Comparison of ENCODE assay signal across 25 mouse cellular contexts in the genomic region with DNA sequence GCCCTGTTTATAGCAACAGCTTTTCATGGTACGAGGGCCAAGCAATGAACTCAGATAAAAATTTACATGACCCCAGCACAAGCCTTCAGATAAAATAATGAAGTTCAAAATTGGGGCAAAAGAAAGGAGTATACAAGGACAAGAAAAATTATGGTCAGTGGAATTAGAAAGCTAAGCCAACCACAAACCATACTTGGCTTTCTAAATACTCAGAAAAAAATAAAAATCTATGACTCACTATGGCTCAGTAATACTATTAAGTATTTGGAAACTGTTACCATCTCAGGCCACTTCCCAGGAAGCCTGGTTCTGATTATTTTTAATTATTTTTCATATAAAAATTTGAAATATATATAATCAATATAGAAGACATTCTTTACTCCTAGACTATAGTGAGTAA. TPM values are rescaled to one million over a fixed set of nuclear protein-coding genes. Genes with fewer than 3 reads are reported as not detected.
A peak's percentile ranks its signal among the peaks of the same experiment; 100 is the strongest.
DNase-seq lines count a peak whose midpoint lies in the region; ATAC-seq and TF ChIP-seq lines count a peak whose summit lies in the region.
"Had no signal": no experiment of that assay in that cellular context is flagged by ENCODE, and none has a peak within 500 bp of the region (broad histone marks: within the 10 kb centered on the region; RNA-seq: fewer than 3 reads in every experiment).

No protein-coding gene starts in this region.

- peaks cover 5% of the 10 kb centered on the region; the same call in 1 of the 2 replicates for H3K27me3 ChIP-seq in liver, embryonic 13.5 days
- no peaks in the 10 kb centered on the region for H3K27me3 ChIP-seq in liver, postnatal 0 days (ENCODE audit: insufficient read depth, low read length)
- H3K27me3 ChIP-seq: embryonic facial prominence, embryonic 15.5 days; heart, embryonic 15.5 days; hindbrain, embryonic 13.5 days; limb, embryonic 12.5 days; neural tube, embryonic 15.5 days had no signal

- H3K9me3 ChIP-seq in liver, embryonic 13.5 days (replicated peaks): no peaks in the 10 kb centered on the region
- no peaks in the 10 kb centered on the region for H3K9me3 ChIP-seq in liver, postnatal 0 days (ENCODE audit: low read length)
- H3K9me3 ChIP-seq: embryonic facial prominence, embryonic 15.5 days; heart, embryonic 15.5 days; hindbrain, embryonic 13.5 days; limb, embryonic 12.5 days; neural tube, embryonic 15.5 days had no signal

- H3K4me2 ChIP-seq in liver, embryonic 13.5 days: no peak overlapping the region
- no peak overlapping the region for H3K4me2 ChIP-seq in liver, postnatal 0 days (ENCODE audit: low read depth, low read length)
- H3K4me2 ChIP-seq: heart, embryonic 15.5 days; hindbrain, embryonic 13.5 days; limb, embryonic 12.5 days; midbrain, embryonic 11.5 days had no signal

- no peak for TF ChIP-seq EP300 in liver, postnatal 0 days (IDR thresholded peaks at IDR 0.05; ENCODE audit: low read depth)

- no peak for TF ChIP-seq CTCF in liver, postnatal 0 days (IDR thresholded peaks at IDR 0.05; ENCODE audit: low read depth)

- no peak for ATAC-seq in liver, embryonic 13.5 days (ENCODE audit: low read depth)
- ATAC-seq in liver, postnatal 0 days: no peak
- ATAC-seq: forebrain, postnatal 0 days had no signal

- 59% methylated on average over 1 of the region's 1 CpGs for WGBS in liver, embryonic 13.5 days (ENCODE audit: insufficient replicate concordance)
- 68% methylated on average over 1 of the region's 1 CpGs for WGBS in liver, postnatal 0 days (ENCODE audit: insufficient replicate concordance)

- peak overlapping the region; percentile 81 for H3K27ac ChIP-seq in liver, embryonic 13.5 days
- H3K27ac ChIP-seq in liver, postnatal 0 days (ENCODE audit: low read depth): no peak overlapping the region
- H3K27ac ChIP-seq: embryonic facial prominence, embryonic 15.5 days; hindbrain, embryonic 13.5 days; neural tube, embryonic 15.5 days had no signal

- no peak for DNase-seq in liver, embryonic 13.5 days
- no peak for DNase-seq in liver, postnatal 0 days
- peak; percentile 73 for DNase-seq in NIH3T3 (ENCODE audit: low read depth)
- peak; percentile 46 for DNase-seq in fibroblast of lung, adult 2 months (ENCODE audit: low read depth)
- no peak for DNase-seq in thymus, postnatal 4 days
- DNase-seq in MN1 (ENCODE audit: low spot score): no peak
- no peak for DNase-seq in adrenal gland, postnatal 36 days
- DNase-seq: adrenal gland, postnatal 14 days; cerebellum, adult 9-10 months; forebrain, postnatal 0 days; gastrocnemius, postnatal 36 days; heart, postnatal 36 days; kidney, adult 18-20 months; kidney, postnatal 10 days; lung, adult 2 months; lung, postnatal 14 days; right cerebral cortex, adult 18-20 months; right cerebral cortex, postnatal 4 days had no signal

- H3K4me3 ChIP-seq in liver, embryonic 13.5 days (replicated peaks): no peak overlapping the region
- no peak overlapping the region for H3K4me3 ChIP-seq in liver, postnatal 0 days (ENCODE audit: low read depth, low read length)
- H3K4me3 ChIP-seq: embryonic facial prominence, embryonic 15.5 days; heart, embryonic 15.5 days; hindbrain, embryonic 13.5 days; limb, embryonic 12.5 days; neural tube, embryonic 15.5 days had no signal

- H3K36me3 ChIP-seq in liver, embryonic 13.5 days: no peaks in the 10 kb centered on the region
- H3K36me3 ChIP-seq in liver, postnatal 0 days (replicated peaks; ENCODE audit: insufficient read depth, low read length): no peaks in the 10 kb centered on the region
- H3K36me3 ChIP-seq: embryonic facial prominence, embryonic 15.5 days; heart, embryonic 15.5 days; hindbrain, embryonic 13.5 days; limb, embryonic 12.5 days; neural tube, embryonic 15.5 days had no signal

- H3K9ac ChIP-seq in liver, embryonic 13.5 days: no peak overlapping the region
- no peak overlapping the region for H3K9ac ChIP-seq in liver, postnatal 0 days (replicated peaks)
- H3K9ac ChIP-seq: embryonic facial prominence, embryonic 15.5 days; forebrain, postnatal 0 days; heart, embryonic 15.5 days; hindbrain, embryonic 13.5 days; limb, embryonic 12.5 days; neural tube, embryonic 15.5 days had no signal

- peaks cover 56% of the 10 kb centered on the region for H3K4me1 ChIP-seq in liver, embryonic 13.5 days (replicated peaks)
- H3K4me1 ChIP-seq in liver, postnatal 0 days (ENCODE audit: insufficient read depth): 0 out of 2 replicates have a peak, but pooled peaks cover 3% of the 10 kb centered on the region
- H3K4me1 ChIP-seq: hindbrain, embryonic 13.5 days; neural tube, embryonic 15.5 days had no signal

RNA-seq across cellular contexts. Expression of a gene that starts 19.8 kb away (rescaled TPM):
- 2.1 and 2.4 TPM in 2 replicates for polyA plus RNA-seq in liver, embryonic 13.5 days (2015; fragmentation: Nextera tagmentation; extraction: Ambion mirVana)
- 4.9 and 5.2 TPM in 2 replicates for polyA plus RNA-seq in liver, postnatal 0 days (2015; fragmentation: Nextera tagmentation; extraction: Ambion mirVana)
- 1 to 10 TPM; 1.3 to 1.8 TPM for total RNA-seq in adrenal gland, postnatal 36 days (2021)
- polyA plus RNA-seq: inflammation-experienced regulatory T-cells, adult 6 months had no signal

RNA-seq across cellular contexts. Expression of a gene that starts 46.9 kb away (rescaled TPM):
- polyA plus RNA-seq in liver, embryonic 13.5 days (2015; fragmentation: Nextera tagmentation; extraction: Ambion mirVana): 5.9 and 7.8 TPM in 2 replicates
- 3.0 and 3.4 TPM in 2 replicates for polyA plus RNA-seq in liver, postnatal 0 days (2015; fragmentation: Nextera tagmentation; extraction: Ambion mirVana)
- total RNA-seq in adrenal gland, postnatal 36 days (2021): 10 to 100 TPM; 24.1 to 26.4 TPM

Comparison
In these comparisons a context has a peak if more than half of its experiments do, and no peak if none do; other contexts are left out.
1. DNase-seq: peak in NIH3T3 (single experiment) and fibroblast of lung, adult 2 months (single experiment); none in liver, embryonic 13.5 days (single experiment), liver, postnatal 0 days (single experiment), thymus, postnatal 4 days (single experiment), MN1 (single experiment) and adrenal gland, postnatal 36 days (0 of 2).